Mouse (Mus musculus) layer of hippocampus, adult 9-11 months (tissue): Measurements from ENCODE around the gene Kcnmb2.

ENCODE experiments used
- DNase-seq: peaks from one replicate; pipeline ENCODE4 v3.0.0; 2022

Kcnmb2 gene

DNA sequence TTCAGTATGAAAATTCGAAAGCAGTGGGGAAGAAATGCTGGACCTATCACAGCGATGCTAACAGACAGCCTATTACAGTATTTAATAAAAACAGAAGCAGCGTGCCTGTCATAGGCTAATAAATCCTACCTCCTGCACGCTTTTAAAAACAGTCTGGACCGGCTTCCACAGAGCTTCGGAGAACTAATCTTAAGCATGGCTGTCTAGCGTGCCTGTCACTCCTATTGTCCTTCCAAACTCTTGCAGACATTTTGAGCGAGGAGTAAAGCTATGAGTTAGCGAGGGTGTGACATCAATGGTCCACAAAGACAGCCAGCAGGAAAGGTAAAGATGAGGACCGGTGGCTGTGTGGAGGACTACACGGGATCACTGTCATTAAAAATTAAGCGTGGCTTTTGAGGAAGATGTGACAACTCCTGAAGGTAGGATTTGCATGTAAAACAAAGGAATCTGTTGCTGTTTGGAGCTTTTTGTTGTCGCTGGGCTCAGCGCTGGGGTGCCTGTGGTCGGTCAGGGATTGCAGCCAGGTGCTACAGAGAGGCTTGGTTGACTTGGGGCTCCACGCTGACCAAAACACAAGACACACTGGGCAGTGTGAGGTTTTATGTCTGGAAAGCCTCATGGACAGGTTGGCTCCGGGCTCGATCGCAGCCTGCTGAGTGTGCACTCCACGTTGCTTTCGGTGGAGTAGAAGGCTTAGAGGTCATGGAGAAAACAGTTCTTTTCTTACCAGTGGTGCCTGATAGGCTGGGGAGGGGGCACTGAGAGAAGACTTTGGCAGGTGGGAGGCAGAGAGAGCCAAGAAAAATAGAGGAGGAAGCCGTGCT, at the start of gene Kcnmb2:
Gene Kcnmb2 (plus strand): TSS at position 4 of the 827 bp plus-strand sequence.
- peak; percentile 11 for DNase-seq

GRCm38 (mm10) chr3:31863522-31863921, 38.8 kb upstream of the Kcnmb2 start:
- no peak for DNase-seq

- no peak for DNase-seq
These were observed 38.2 kb upstream of the Kcnmb2 start for GRCm38 (mm10) chr3:31864070-31864469.

DNA sequence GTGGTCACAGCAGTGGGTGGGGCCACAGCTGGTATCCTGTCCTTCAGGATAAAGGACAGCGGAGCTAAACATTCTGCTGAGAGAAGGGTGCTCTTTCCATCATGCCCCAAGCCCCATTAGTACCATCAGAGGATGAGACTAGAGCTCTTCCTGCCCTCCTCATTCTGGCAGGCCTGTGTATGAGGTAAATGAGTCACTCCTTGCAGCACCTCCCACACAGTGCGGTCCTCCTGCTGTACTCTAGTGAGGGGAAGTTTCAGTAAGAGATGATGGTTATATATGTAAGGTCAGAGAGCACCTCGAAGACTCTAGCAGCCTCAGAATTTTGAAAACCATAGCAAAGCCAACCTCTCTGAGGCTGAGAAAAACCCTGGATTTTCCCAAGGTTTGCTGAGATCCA, 30.8 kb upstream of the Kcnmb2 start:
- DNase-seq = peak; percentile 14

GRCm38 (mm10) chr3:31882621-31883131, 19.6 kb upstream of the Kcnmb2 start:
- no peak for DNase-seq

GRCm38 (mm10) chr3:31892653-31893052, 9.7 kb upstream of the Kcnmb2 start:
- DNase-seq = no peak

- no peak for DNase-seq
These were observed 1.2 kb downstream of the Kcnmb2 start for GRCm38 (mm10) chr3:31903506-31903905.

DNA sequence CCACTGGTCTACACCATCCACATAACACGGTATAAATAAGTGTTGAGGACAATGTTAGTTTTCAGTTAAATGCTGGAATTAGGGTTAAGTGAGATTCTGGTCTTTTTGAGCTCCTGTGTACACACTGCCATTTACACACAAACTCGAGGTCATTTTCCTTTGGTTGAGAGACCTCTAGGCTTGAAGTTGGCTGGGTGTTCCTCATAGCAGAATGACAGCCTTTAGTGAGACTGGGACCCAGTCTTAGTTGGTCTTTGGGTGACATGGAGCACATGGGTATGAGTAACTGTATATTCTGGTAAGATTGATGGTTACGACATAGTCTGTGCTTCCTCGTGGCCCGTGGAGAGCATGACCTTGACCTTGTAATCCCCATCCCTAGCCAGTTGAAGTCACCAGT, 1.8 kb downstream of the Kcnmb2 start:
- DNase-seq = no peak

GRCm38 (mm10) chr3:31911168-31911567, 8.9 kb downstream of the Kcnmb2 start:
- no peak for DNase-seq

DNA sequence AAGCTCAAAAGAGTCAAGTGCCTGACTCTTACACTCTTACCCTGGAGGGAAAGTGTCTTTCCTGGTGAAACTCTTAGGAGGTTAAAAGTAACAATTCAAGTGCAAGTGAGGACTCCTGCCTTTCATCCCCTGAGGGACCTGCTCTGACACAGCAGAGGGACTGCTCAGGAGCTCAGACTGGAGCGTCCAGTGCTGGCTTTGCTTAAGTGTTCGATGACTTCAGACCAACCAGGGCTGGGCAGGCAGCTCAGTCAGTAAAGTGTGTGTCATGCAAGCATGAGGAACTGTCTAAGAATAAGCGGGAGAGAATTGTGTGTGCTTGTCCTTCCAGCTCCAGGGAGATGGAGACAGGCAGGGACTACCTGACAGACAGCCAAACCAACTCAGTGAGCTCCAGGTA, 9.4 kb downstream of the Kcnmb2 start:
- DNase-seq = no peak

GRCm38 (mm10) chr3:31928544-31928943, 26.2 kb downstream of the Kcnmb2 start:
- DNase-seq = no peak

GRCm38 (mm10) chr3:31934704-31935103, 32.4 kb downstream of the Kcnmb2 start:
- DNase-seq = no peak

- DNase-seq = no peak
These were observed 39.2 kb downstream of the Kcnmb2 start for GRCm38 (mm10) chr3:31941478-31941877.

- DNase-seq = no peak
These were observed 51.9 kb downstream of the Kcnmb2 start for GRCm38 (mm10) chr3:31954213-31954612.

GRCm38 (mm10) chr3:31955004-31955403, 52.7 kb downstream of the Kcnmb2 start:
- DNase-seq = no peak

GRCm38 (mm10) chr3:31959821-31960220, 57.5 kb downstream of the Kcnmb2 start:
- DNase-seq = no peak

DNA sequence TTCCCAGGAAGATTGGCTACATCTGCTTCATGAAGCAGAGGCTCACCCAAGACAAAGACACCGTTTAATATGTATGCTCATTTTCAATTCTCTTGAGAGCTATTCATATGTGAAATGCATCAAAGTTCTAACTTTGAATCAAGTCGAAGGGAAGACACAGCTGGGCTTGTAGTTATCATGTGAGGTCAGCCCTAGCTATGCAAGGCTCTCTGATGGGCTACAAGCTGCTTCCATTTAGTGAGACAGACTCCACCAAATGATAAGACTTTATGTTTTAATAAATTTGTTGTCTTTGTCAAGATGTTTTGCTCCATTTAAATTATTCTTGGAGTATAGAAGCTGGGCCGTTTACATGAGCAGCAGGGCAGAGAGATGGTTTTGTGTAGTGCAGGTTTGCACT, 58.9 kb downstream of the Kcnmb2 start:
- DNase-seq = no peak

DNA sequence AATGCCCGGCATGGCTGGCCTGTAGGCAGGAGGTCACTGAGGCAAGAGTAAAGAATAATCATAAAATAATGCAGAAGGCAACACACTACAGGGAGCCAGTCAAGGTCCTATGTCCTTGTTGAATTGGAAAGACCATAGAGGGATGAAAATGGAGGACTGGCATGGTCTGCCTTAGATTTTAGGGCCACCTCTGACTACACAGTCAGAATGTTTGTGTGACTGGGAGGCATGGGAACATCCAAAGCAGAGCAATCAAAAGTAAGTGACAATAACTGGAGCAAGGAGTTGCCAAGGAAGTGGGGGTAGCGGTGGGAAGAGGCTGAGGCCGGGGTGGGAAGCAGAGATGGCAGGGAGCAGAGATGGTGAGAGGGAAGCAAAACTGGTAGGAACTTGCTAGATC, 60.8 kb downstream of the Kcnmb2 start:
- DNase-seq = no peak

- DNase-seq = no peak
These were observed 77.4 kb downstream of the Kcnmb2 start for GRCm38 (mm10) chr3:31979661-31980060.

DNA sequence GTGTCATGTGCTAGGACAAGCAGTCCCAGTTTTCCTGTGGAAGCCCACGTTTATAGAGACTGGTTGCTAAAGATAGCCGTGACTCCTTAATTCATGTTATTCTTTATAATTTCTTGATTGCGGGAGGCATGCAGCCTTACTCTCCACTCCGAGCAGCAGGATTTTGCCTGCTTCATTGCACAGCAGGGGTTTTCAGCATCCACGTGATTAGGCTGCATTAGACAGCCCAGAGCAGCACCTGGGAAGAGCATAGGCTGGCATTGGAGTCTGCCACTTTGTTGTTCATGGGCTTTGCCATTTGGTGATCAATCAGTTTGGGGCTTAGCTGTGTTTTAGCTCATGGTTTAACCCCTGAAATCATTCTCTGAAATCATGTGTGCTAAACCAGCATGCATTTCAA, 80.1 kb downstream of the Kcnmb2 start:
- no peak for DNase-seq

- DNase-seq = no peak
These were observed 82.8 kb downstream of the Kcnmb2 start for GRCm38 (mm10) chr3:31985103-31985502.

DNA sequence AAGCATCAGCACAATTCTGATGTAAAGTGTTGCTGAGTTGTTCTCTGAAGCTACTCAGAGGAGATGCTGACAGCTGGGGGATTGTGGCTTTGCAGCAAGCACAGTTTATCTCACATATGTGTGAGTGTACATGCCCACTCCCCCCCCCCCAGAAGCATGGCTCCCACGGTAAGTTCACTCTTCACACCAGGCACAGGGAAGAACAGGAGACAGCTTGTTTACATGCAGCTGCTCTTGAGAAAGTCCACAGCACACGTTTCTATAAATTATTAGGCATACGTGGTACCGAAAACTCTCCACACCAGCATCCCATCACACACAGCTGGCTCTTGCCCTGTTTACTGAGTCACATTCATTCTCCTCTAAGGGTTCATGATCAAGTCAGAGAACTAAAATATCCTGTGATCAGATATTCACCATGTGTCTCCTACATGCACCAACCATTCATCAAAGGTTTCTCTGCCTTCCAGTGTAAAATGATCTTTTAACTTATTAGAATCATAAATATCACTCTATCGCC, 89.3 kb downstream of the Kcnmb2 start:
- DNase-seq = no peak

DNA sequence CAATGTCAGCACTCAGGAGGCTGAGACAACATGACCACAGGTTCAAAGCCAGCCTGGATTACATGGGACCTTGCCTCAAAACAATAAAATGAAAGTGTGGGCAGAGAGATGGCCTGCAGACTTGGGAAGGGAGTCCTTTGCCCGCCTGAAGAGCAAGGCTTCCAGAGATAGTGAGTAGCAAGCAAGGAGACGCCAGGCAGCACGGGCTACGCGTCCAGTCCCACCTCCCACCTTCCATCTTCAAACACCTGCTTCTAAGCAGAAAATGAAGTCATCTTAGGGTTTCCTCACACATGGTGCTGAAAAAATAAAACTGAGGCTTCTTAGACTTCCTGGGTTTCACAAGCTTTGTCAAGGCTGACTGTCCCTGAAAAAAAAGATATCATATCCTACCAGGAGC, 109.3 kb downstream of the Kcnmb2 start:
- no peak for DNase-seq

DNA sequence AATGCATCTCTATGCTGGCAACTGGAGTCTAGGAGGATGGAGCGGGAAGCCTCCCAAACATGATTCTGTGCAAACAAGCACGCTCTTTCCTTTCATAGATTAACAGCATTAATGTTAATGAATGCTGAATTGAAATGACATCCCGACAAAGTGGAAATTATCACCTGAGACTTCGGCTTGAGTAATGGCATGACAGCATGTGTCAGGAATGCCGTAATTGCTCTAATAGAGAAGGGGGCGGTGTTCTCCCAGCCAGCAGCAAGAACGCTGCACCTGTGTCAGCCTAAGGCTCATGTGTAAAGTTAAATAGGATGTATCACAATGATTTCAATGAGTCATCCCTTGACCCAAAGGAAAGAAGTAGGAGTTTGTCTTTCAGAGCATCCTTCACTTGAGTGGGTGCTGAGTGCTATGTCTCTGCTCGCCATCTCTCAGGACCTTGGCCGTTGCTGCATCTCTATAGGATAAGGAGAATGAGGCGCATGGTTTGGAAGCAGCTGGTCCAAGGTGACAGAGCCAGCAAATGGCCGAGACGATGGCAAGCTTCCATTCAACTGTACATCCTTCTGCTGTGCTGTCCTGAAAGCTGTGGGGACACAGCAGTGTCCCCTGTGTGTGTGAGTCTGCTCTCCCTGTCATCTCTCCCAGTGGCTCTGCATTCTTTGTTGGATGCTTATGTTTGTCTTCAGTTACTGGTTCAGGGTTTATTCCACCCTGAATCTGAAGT, 110.1 kb downstream of the Kcnmb2 start:
- DNase-seq = no peak
